Mouse (Mus musculus) bone marrow macrophage, adult 2 months (primary cell): ENCODE measurements around the gene Sorcs2.

ENCODE experiments used
- CTCF ChIP-seq: IDR thresholded peaks from 2 replicates; pipeline ENCODE4 v1.5.1; 2012; ENCODE audit warnings: low read depth, mild to moderate bottlenecking, low read length, moderate library complexity
- POLR2A ChIP-seq: IDR thresholded peaks from 2 replicates; pipeline ENCODE4 v1.6.1; 2012; ENCODE audit warnings: mild to moderate bottlenecking, low read depth, low read length, borderline replicate concordance

- TF ChIP-seq CTCF: peak; percentile 57
- no peak for TF ChIP-seq POLR2A
These were observed 1.9 kb downstream of the Sorcs2 start for GRCm38 (mm10) chr5:36396011-36396410.
